Mouse (Mus musculus): ENCODE results near the gene Cyp2j8.
"Not testable (repeated sequence)": the region's sequence is repeated elsewhere in the genome, so short reads cannot be mapped to it uniquely, and the experiment has no call there.

Cyp2j8 gene

DNA sequence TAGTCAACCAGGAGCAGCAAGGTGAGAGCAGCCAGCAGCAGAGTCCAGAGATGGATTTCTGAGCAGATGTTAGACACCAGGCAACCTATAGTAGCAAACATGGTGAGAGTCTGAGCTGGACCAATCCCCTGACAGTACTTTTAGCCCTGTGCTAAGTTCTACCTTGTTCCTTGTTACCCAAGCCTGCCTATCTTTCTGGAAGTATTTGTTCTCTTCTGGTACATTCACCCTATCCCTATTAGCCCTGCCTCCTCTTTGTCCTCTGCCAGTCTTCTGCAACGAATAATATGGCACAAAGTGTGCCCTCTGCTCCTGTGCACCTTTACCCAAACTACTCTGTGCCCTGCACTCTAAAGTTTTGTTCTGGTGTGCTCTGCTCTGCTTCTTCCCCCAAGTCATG is at the start of gene Cyp2j8:
Cyp2j8 (minus strand) TSS at position 101 of the 400 bp plus-strand sequence.
- DNase-seq (ENCODE audit: low spot score in 2 of 2), result no peak

DNA sequence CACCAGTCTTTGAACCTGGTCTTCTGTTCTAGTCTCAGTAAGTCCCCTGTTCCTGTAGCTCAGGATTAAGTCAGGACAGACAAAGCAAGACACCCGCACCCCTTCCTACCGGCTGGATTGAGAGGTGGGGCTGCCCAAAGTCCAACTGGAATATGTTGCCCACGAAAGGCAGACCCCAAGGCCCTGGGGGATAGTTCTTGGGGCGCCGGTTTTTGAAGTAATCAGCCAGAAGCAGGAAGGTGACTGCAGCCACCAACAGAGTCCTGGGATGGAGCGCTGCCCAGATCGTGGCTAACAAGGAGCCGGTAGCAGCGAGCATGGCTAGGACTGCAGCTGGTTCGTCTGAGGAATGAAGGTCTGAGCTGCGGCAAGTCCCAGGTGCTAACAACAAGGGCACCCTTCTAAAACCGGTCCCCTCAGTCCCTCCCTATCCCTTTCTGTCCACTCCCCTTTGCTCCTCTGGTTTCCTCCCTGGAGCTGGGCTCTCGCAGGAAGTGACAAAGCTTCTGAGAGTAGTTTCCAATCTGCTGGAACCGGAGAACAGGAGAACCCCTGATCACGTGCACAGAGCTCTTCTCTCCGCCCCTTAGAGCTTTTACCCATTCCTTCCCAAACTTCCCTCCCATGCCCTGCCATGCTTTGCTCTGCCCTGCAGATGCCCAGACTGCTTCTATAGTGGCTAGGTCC is 46.1 kb upstream of the Cyp2j8 start, which contains the start of gene Cyp2j6:
Cyp2j6 (minus strand) TSS at position 529 of the 687 bp plus-strand sequence.
- no peak for DNase-seq (ENCODE audit: low spot score in 2 of 2)

DNA sequence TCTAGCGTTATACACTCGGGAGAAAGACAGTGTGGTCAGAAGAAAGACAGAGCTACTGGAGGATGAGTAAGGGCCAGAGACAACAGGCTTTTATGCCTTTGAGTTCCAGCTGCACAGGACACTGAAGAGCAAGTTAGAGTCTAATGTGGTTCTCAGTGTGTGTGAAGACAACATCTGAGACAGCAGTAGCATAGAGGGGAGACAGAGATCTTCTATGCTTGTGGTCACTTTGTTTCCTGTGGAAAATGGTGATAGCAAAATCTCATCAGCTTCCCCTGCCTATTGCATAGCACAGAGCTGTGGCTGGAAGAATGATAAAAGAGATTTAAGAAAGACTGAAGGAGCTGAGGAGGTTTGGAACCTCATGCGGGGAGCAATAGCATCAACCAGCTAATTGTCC is 44.4 kb upstream of the Cyp2j8 start:
- DNase-seq (ENCODE audit: low spot score in 2 of 2), result no peak

DNA sequence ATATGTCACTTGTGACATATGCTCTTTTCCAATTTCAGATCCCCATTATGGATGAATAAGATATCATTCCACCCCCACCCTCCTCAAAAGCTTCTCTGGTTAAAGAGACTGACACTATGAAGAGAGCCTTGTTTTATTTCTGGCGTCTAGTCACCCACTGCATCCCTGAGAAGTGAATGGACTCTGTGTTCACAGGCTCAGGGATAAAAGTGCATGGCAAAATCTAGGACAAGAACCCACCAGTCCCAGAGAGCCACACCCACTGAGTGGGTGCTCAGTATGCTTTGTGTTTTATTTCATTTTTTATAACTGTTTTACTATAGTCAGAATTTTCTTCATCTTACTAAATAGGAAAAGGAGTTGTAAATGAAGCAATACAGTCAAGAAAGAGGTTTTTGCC is 38.8 kb upstream of the Cyp2j8 start:
- DNase-seq (ENCODE audit: low spot score in 2 of 2), result no peak

DNA sequence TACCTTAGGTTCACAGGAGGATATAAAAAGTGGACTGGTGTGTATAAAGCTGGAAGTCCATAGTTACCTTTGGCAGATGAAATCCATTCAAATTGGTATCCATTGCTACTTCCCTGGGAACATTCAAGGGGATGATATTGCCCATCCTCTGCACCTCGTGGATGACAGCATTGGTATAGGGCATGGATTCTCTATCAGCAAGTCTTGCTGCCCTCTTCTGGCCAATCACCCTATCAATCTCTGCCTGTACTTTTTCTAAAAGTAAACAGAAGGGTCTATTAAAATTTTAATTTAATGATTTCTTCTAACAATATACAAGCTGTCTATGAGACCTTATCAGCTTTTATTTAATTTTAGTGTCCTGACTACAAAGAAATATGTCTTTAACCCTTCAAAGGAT is 18.6 kb upstream of the Cyp2j8 start:
- DNase-seq (ENCODE audit: low spot score in 2 of 2), result no peak

DNA sequence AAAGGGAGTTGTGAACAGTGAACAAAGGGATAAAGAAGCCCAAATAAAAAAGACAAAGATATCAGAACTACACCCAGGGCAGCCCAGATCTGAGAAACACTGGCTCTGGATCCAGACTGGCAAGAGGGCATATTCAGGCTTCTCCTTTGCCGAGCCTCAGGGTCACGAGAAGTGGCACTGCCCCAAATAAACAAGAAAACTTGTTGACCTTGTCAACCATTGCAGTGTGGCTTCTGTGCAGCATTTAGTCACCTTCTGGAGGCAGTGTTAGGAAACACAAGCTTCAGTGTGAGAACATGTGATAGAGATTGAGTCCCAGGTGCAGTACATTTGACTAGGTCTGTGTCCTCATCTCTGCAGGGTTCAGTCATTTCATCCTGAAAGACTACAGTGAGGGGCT is 15.1 kb upstream of the Cyp2j8 start:
- DNase-seq (ENCODE audit: low spot score in 2 of 2), result no peak

DNA sequence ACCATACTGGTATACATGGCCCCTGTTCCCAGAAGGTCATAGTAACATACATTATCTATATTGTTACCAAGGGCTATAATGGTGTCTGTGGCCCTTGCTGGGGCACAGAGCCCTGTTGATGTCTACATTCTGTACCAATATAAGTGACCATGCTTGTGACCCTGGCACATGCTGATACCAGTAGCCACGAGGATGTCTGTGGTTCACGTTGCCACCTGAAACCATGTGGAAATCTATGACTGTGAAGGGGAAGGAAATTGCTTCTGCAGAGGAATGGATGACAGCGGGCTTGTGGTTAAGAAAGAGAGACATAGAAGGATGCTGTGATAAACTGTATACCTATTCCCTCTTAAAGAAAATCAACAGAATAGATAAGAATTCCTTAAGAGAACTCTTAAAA is 2.9 kb upstream of the Cyp2j8 start:
- DNase-seq (ENCODE audit: low spot score in 2 of 2), result no peak

DNA sequence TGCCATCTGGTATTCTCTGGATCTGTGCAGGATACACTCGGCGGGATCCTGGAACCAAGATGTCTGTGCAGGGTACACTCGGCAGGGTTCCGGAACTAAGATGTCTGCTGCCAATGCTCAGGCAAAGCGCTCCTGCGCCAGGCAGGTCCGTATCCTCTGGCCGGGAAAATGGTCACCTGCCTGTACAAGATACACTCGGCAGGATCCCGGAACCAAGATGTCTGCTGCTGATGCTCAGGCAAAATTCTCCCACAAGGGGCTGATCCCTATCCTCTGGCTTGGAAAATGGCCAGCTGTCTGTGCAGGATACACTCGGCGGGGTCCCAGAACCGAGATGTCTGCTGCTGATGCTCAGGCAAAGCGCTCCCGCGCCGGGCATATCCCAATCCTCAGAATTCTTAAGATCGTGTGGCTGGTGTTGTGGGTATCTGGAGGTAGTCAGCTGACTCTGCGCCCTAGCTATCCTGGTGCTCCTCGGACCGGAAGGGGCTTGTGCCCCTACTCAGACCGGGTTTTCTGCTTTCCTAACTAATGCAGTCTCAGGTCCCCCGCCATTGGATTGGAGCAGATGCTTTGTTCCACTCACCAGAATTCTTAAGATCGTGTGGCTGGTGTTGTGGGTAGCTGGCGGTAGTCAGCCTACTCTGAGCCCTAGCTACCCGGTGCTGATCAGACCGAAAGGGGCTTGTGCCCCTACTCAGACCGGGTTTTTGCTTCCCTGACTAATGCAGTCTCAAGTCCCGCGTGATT is 43.7 kb downstream of the Cyp2j8 start:
- DNase-seq (ENCODE audit: low spot score in 2 of 2), result not testable (repeated sequence)

All from spleen, postnatal 10 days (tissue).